Mouse (Mus musculus): ENCODE measurements at regions not wholly inside any gene's neighbourhood (a gene's known extent, or its start where the extent isn't known, plus 50 kb on each side); places are given as distances from the start of the nearest gene placed in this dataset.
A peak's percentile ranks its signal among the peaks of the same experiment; 100 is the strongest.

DNA sequence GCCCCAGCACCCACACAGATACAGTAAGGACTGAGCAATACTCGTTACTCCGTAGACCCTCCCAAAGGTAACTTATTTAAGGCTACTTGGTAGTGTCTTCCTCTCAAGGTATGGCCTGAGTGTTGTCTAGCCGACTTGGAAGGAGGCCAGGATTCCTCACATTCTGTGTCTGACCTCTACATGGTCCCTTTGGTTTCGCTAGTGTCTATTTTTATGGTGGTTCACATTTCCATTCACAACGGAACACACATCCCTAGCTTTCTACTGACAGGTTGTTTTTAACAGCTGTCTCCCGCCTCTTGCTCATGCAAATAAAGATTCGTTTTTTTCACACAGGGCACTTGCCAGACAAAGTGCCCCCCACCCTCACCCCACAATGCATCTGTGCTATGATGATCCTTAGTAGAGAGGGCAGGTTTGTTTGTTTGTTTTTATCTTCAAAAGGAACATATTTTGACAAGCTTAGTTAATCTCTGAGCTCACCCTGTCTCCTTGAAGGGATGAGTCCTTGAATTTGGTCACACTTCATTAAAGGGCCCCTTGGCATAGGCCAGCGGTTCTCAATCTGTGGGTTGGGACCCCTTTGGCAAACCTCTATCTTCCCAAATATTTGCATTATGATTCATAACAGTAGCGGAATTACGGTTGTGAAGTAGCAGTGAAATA, 52.7 kb downstream of the Phlda1 start:
- no peak for DNase-seq (ENCODE audit: low spot score in 2 of 2)
- intact Hi-C loops (cut with DNase I) = no loop called here

DNA sequence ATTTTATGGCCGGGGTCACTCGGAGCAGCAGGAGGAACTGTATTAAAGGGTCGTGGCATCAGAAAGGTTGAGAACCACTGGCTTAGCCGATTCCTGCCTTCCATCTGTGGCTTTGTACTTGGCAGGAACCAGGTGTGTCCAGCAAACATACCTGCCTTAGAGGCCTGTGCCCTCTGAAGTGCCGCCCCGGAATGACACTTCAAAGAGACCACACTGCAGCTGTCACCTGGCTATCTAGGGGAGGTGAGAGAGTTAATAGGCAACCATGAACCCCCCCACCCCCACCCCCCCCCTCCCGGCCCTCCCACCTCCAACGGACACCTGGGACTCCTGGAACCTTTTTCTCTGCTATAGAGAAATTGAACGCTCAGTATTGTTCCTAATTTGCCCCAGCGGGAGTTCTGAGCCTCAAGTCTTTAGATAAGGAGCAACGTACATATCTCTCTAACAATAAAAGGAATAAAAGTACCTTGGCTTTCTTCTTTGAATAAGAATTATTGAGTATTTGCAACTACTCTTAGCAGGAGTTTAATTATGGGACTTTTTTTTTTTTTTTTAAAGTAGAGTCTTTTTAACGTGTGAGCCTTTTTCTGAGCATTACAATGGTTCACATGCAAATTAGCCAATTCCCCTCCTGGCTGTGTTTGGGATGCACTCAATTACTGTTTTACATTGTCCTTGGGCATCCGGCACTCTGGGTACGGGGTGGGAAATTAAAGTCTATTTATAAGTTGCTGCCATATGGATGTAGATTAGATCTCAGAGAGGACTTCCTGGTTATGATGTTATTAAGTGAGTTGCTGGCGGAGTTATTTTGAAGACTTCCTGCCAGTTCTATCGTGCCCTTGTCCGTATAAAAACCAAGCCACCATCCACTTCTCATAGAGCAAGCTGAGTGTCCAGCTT, 53.5 kb downstream of the Phlda1 start:
- no peak for DNase-seq (ENCODE audit: low spot score in 2 of 2)
- intact Hi-C loops (cut with DNase I) = no loop called here

DNA sequence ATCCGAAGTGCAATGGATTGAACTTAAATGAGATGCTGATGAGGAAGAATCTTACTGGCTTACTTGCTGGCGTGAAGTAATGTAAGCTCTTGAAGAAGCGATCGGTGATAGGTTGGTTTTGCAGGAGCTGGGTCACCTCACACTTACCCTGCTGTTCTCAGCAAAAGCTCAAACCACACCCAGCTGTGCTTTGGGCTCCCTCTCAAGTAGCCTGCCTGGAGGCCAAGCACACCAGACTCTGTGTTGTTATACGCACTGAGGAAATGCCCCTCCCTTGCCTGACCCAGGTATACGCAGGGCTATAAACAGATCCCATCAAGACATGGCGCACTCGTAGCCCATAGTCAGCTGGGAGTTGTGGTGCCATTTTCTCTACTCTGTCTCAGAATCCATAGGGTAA, 56.5 kb downstream of the Phlda1 start:
- no peak for DNase-seq (ENCODE audit: low spot score in 2 of 2)
- intact Hi-C loops (cut with DNase I) = no loop called here

DNA sequence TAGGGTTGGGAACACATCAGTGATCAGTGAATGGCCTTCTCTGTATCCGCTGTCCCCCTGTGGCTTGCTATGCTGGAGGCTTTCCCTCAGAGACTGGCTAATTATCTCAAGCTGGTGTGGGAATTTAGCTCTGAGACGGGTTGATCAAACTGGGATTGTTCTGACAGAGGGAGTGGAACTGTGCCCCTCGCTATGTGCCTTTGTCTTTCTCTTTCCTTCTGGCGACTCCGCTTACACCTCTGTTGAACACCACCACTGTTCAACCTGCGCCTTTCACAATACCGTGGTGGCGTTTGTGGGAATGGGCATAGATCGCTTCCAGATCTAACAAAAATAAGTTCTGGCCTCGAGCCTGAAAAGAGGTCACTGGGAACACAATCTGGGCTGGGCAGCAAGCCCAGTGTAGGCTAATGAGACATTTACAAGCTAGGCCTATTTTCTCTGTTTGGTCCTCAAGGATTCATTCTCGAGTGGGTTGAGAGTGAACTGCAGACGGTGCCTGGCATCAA, 60.8 kb downstream of the Phlda1 start:
- intact Hi-C loops (cut with DNase I) = loop anchor here (5.0 kb wide), 1 partner anchor 60 kb away; the partner anchor contains the start of gene Phlda1
- peak; percentile 73 to 82 for DNase-seq (ENCODE audit: low spot score in 2 of 2)

DNA sequence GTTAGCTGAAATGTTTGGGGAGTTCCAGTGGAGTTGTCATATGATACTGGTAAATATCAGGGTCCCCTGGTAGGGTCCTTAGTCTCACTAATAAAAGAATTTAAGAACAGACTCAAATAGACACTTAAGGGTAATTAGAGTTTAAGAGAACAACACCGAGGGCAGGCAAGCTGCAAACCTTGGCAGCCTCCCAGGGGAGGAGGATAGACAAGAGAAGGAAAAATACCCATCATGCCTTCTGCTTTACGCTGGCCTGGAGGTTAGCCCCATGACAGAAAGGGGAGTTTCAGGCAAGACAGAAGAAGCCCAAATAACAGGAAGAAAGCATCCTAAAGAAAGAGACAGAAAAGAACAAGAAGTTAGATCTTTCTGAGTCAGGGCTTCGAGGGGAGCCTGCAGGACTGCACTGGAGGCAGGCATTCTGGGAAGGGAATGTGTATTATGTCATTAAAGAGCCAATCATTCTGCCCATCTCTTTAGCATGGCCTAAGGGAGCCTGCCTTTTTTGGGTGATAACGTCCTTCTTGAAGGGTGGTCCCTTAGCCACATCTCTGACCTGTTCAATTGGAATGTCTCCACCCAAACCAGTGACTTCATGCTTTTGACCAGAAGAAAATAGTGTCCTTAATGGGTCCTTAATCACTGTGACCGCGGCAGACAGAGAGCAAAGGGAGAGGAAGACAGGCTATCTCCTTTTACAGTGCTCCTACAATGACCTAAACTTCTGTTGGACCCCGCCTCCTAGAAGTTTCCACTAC, 64.6 kb downstream of the Phlda1 start:
- intact Hi-C loops (cut with DNase I) = no loop called here

DNA sequence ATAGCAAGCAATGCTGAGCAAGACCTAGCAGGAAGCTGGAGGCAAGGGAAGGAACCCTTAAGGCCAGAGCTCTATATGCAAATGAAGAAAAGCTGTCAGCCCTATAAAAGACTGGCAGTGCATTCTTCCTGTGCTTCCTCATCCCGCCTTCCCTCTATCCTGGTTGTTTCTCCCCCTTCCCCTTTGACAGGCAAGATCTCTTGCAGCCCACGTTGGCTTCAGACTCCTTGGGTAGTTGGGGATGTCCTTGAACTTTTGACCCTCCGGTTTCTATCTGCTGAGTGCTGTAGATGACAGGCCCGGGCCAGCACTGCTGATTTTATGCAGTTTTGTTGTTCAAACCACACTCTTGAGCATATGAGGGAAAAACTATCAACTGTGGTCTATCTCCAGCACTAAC, 68.1 kb downstream of the Phlda1 start:
- no peak for DNase-seq (ENCODE audit: low spot score in 2 of 2)
- intact Hi-C loops (cut with DNase I) = no loop called here

More for the DNA sequence above, 64.6 kb downstream of the Phlda1 start:
- no peak for DNase-seq (ENCODE audit: low spot score in 2 of 2)

DNA sequence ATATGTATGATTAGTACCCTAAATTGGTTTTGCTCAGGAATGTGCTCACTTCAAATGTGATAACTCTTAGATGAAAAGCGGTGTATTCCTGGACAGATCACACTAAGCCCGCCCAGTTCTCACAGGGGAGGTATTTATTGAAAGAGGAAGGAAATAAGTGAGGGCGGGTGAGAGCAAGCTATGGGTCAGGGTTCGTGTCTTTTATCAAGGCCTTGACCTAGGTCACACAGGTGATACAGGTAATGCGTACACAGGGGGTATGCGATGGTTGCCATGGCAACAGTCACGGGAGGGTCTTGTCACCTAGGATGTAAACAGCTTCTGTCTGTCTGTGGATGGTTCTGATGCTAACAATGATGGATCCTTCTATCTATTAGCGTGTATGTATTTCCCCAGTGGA, 68.7 kb downstream of the Phlda1 start:
- DNase-seq (ENCODE audit: low spot score in 2 of 2) = no peak
- intact Hi-C loops (cut with DNase I) = no loop called here

DNA sequence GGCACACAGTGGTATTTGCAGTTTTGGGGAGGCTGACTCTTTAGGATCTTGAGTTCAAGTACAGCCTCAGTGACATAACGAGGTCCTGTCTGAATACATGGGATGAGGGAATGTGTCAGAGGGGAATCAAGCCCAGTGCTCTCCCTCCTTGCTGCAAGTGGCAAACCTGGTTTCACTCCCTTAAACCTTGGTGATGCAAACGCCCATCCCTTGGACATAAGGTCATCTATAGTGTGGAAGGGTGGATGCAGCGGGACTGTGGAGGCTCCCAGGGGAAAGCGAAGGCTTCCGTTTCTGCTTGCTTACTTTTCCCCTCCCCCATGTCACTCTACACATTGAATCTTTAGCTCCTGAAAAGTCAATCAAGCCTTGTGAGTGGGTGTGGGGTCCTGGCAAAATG, 69.2 kb downstream of the Phlda1 start:
- no peak for DNase-seq (ENCODE audit: low spot score in 2 of 2)
- intact Hi-C loops (cut with DNase I) = no loop called here

DNA sequence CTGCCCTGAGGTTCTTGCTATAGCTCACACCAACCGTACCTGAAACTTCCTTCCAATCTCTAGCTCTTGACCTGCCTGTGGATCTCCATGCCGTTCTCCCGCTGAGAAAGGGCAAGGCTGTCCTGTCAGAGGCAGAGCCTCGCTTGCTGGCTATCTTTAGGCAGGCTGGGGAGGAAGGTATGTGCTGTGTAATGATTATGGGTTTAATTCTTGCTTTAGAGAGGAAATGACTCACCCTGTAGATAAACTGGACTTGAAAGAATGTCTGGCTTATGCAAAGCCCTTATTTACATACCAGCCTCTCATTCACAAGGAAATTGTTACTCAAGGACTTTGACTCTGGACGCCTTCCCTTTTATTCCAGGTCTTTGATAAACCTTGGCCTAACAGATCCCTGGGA, 69.8 kb downstream of the Phlda1 start:
- intact Hi-C loops (cut with DNase I) = no loop called here
- no peak for DNase-seq (ENCODE audit: low spot score in 2 of 2)

DNA sequence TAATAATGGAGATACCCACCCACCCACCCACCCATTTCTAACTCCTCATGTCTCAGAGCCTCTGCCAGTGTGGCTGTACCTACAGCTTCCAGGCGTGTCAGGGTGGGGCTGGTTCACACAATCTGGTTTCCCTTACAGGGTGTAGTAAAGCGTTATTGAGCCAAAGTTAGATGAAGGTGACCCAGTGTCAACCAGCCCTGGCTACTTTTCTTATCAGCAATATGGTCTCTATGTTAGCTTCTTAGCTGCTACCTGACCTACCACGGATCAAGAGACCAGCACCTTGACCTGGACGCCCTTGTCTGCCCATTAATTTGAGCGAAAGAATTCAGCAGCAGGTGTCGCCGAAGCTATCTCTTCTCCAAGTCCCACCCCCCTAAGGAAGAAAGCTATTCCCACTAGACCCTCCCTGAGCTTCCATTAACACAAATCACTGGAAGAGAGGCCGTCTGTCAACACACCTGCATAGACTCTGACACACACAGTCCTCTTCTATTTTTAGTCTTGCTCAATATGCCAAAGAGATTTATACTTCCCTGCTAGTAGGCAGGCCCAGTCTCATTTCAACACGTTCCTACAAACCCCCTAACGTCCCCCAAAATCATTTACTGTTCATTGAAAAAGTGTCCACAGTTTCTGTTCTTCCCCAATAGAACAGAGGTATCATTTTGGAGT, 70.4 kb downstream of the Phlda1 start:
- no peak for DNase-seq (ENCODE audit: low spot score in 2 of 2)

DNA sequence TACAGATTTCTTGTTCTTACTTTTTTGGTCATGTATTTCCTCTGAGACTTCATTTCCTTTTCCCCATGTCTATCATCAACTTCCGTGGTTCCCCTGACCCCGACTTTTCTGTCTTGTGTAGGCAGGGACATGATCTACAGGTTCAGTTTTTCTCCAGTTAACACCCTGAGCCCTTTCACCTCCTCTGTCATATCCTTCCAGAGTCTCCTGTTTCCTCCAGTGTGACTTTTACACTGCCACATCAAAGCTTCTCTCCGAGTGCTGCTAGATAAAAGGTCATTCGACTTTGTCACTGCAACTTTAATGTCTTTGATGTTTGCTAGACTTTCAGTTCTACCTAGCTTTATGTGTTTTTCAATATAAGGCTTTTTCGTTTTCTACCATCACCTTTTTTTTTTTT, 72.5 kb downstream of the Phlda1 start:
- no peak for DNase-seq (ENCODE audit: low spot score in 2 of 2)
- intact Hi-C loops (cut with DNase I) = no loop called here

More for the DNA sequence above, 70.4 kb downstream of the Phlda1 start:
- intact Hi-C loops (cut with DNase I) = no loop called here

DNA sequence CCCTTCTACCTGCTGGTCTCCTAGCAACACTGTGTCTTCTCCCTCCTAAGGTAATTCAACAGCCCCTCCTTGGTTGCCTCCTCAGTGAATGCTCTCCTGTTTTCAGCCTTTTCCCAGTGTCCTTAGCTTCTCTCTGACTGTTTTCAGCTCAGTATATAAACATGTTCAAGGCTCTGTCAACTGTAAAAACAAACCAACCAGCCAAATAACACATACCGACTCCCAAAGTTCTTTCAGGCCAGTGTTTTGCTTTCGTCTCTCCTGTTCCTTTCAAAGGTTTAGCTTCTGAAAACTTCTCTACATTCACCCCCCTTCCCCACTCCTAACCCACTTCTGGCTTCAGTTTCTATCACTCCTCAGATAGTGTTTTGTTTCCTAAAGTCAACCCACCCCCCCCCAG, 73.4 kb downstream of the Phlda1 start:
- no peak for DNase-seq (ENCODE audit: low spot score in 2 of 2)

DNA sequence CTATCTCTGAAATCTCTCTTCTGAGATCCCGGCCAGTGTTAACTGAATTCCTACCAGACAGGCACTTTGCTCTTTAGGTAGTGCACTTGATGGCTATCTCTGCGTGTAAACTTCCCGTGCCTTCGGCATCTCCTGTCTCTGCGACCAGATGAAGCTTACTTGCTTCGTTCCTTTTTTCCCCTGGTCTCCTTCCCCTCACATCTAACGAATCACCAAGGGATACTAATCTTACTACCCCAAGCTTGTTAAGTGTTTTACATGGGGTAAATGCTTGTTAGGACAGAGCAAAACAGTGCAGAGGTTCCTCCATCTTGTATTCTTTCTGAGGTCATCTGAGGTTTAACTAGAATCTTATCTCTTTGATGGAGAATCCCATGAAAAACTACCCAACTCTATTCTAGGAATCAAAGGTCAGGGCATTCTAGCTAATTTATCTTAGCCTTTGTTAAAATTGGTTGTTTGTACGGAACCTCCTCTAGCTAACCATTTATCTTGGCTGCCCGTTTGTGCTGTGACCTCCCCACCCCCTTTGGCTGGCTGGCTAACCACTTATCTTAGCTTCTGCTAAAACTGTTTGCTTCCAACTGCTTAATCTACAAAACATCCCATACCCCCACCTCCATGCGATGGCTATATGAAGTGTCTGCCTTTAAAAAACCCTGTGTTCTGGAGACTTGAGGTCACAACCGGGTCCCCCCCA, 74.5 kb downstream of the Phlda1 start:
- no peak for DNase-seq (ENCODE audit: low spot score in 2 of 2)
- intact Hi-C loops (cut with DNase I) = no loop called here

More for the DNA sequence above, 73.4 kb downstream of the Phlda1 start:
- intact Hi-C loops (cut with DNase I) = no loop called here

DNA sequence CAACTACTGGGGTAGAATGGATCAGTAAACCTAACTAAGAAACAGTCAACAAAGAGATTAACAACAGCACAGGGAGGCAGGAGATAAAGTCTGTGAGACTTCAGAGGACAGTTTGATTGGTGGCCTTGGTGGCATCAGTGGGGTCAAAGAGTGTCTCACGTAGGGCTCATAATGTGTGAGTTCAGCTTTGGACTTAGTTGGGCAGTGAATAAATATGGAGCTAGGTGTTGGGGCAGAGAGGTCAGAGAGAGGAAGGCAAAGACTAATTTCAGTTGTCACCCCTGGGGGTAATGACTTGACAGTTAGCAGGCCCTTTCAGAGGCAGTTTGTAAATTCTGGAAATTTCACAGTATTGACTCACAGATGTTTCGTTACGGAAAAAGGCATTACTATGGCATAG, 75.8 kb downstream of the Phlda1 start:
- intact Hi-C loops (cut with DNase I) = no loop called here
- no peak for DNase-seq (ENCODE audit: low spot score in 2 of 2)

DNA sequence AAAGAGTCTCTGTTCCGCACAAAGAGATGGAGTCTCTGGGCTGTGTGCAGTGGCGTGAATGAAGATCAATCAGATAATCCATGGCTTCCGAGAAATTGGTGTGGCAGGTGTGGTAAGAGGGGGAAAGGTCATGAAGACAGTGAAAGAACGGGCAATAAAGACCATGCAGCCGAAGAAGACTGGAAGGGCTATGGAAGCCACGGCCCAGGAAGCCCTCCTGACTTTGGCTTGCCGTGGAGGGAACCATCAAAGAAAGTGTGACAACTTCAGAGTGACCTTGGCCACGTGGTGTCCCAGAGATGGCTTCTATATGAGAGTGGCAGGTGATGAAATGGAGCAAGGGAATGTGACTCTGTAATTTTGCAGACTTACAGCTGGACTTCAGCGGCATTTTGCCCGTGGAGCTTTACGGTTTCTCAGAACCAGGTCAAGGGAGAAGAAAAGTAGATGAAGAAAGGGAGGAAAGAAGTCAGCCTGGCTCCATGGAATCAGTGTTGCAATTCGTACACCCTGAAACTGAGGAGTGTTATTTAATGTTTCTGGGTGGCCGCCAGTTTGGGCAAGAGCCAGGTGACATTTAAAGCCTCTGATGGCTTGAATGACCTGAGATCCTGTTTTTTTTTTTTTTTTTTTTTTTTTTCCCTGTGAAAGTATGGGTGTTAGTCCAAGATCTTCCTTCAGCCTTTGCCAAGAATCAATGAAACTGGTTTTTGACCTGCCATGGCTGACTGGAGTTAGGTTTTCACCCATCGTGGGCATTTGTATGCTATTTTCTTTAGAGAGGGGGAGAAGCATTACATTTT, 76.4 kb downstream of the Phlda1 start:
- intact Hi-C loops (cut with DNase I) = no loop called here
- no peak for DNase-seq (ENCODE audit: low spot score in 2 of 2)

DNA sequence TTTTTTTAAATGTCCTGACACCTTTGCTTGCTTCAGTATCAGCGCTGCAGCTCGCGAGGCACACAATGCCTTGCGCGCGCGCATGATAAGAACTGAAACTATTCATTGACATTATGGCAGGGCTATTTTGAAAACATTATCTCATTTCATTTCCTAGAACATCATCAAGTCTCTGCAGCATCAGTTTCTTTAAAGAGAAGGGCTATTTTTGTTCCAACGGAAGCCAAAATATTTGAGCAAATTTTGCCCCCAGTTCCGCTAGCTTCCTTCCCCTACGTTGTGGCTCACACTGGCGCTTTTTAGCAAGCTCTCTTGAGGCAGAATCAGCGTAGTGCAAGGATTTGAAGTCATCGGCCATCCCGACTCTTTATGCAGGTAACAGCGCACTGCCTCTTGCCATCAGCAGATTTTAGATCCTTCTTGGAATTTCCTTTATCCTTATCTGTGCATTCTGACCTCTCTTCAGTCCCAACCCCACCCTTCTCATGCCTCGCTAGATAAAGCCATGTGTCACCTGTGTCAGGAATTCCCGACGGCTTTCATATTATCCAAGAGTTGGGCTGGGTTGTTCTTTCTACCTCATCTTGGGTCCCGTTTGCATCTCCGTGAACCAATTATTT, 77.1 kb downstream of the Phlda1 start:
- no peak for DNase-seq (ENCODE audit: low spot score in 2 of 2)
- intact Hi-C loops (cut with DNase I) = no loop called here

DNA sequence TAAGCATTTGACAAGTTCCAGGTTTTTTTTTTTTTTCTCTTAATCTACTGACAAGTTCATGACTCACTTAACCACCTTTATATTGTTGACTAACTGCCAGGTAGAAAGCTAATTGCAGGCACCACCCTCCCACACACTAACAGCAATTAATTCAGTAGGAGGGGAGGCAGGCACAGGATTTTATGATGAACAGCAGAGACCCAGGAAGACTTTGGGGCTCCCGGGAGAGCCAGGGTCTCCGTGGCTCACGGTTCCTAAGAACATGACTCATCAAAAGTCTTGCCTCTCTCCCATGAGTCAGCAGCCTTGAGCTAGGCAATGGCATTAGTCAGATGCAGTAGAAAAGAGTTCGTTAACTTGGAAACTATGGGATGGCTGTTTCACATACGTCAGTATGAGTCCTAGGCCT, 77.7 kb downstream of the Phlda1 start:
- no peak for DNase-seq (ENCODE audit: low spot score in 2 of 2)
- intact Hi-C loops (cut with DNase I) = no loop called here

Data from left cerebral cortex, postnatal 14 days (tissue).